Mouse (Mus musculus) embryonic fibroblast, embryonic 13.5 days (primary cell): Measurements from ENCODE around the gene Tab1.

ENCODE experiments used
- CTCF ChIP-seq: IDR thresholded peaks from 2 replicates; pipeline ENCODE4 v1.5.1; 2011; ENCODE audit warnings: mild to moderate bottlenecking, control low read depth, low read length, moderate library complexity, borderline replicate concordance; ENCODE audit not compliant: insufficient read depth
- POLR2A ChIP-seq: IDR thresholded peaks from 2 replicates; pipeline ENCODE4 v1.6.1; 2011; ENCODE audit warnings: low read depth, mild to moderate bottlenecking, control low read depth, low read length, moderate library complexity

- TF ChIP-seq CTCF = no peak
- TF ChIP-seq POLR2A = no peak
Measured at GRCm38 (mm10) chr15:80163274-80163673, 30.3 kb downstream of the Tab1 start.
